Mouse (Mus musculus) skeletal muscle tissue, postnatal 0 days (tissue): ENCODE results near the gene H2-Q6. TPM values are rescaled to one million over a fixed set of nuclear protein-coding genes. Genes with fewer than 3 reads are reported as not detected.

ENCODE experiments used
- polyA plus RNA-seq: library from polyadenylated mRNA; unstranded; fragments of >200 nt; fragmentation: Nextera tagmentation; extraction: Ambion mirVana; gene quantifications from 2 replicates; pipeline ENCODE4 v1.2.1, GENCODE M21; 2015

Gene H2-Q6
- polyA plus RNA-seq: 0.49 and 0.79 TPM in 2 replicates

GRCm38 (mm10) chr17:35424624-35425416, at the start of gene H2-Q6:
H2-Q6 (plus strand) TSS chr17:35424850.

DNA sequence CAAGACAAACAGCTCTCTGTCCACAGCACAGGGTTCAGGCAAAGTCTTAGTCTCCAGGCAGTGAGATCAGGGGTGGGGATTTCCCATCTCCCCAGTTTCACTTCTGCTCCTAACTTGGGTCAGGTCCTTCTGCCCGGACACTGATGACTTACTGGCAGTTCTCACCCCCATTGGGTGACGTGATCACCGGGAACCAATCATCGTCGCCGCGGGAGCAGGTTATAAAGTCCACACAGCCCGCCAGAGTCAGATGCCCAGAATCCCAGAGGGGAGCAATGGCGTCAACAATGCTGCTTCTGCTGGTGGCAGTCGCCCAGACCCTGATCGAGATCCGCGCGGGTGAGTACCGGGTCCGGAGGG, 45.3 kb upstream of the H2-Q6 start, which contains the start of gene H2-Q4:
Gene H2-Q4, plus strand, starts transcription at position 249 of the 360 bp plus-strand sequence.

DNA sequence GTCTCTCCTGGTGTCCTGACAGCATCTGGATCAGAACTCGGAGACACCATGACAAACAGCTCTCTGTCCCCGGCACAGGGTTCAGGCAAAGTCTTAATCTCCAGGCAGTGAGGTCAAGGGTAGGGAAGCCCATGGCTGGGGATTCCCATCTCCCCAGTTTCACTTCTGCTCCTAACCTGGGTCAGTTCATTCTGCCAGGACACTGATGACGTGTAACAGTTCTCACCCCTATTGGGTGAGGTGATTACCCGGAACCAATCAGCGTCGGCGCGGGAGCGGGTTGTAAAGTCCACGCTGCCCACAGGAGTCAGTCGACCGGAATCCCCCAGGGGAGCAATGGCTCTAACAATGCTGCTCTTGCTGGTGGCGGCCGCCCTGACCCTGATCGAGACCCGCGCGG, 14.2 kb downstream of the H2-Q6 start, which contains the start of gene H2-Q7:
Gene H2-Q7, plus strand, starts transcription at position 271 of the 400 bp plus-strand sequence.

DNA sequence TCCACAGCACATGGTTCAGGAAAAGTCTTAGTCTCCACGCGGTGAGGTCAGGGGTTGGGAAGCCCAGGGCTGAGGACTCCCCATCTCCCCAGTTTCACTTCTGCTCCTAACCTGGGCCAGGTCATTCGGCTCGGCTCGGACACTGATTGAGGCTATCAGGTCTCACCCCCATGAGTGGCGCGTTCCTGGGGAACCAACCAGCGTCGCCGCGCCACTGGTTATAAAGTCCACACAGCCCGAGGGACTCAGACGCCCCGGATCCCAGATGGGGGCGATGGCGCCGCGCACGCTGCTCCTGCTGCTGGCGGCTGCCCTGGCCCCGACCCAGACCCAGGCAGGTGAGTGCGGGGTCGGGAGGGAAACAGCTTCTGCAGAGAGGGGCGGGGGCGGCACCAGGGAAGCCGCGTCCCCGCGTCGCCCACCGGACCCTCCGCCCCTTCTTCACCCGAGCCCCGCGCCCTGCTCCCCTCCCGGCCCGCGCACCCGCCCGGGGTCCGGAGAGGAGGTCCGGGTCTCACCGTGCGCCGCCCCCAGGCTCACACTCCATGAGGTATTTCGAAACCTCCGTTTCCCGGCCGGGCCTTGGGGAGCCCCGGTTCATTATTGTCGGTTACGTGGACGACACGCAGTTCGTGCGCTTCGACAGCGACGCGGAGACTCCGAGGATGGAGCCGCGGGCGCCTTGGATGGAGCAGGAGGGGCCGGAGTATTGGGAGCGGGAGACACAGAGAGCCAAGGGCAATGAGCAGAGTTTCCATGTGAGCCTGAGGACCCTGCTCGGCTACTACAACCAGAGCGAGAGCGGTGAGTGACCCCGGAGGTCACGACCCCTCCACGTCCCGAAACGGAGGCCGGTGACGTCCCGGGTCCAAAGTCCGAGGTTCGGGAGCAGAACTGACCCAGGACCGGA, 45.4 kb downstream of the H2-Q6 start, which contains the start of gene H2-Q10:
Gene H2-Q10, plus strand, starts transcription at position 248 of the 910 bp plus-strand sequence.

Other genes starting within 250 kb of the H2-Q6 start
- gene Aif1, start 248.8 kb upstream of the H2-Q6 start, polyA plus RNA-seq: 11.0 and 18.3 TPM in 2 replicates
- gene Lst1, start 236.4 kb upstream of the H2-Q6 start, polyA plus RNA-seq: 14.2 and 24.5 TPM in 2 replicates
- gene Ltb, start 230.4 kb upstream of the H2-Q6 start, polyA plus RNA-seq: 1.3 and 2.2 TPM in 2 replicates
- gene Tnf, start 222.8 kb upstream of the H2-Q6 start, polyA plus RNA-seq: 0.49 and 0.74 TPM in 2 replicates
- 0.12 and 0.24 TPM in 2 replicates for gene Lta, start 219.5 kb upstream of the H2-Q6 start, polyA plus RNA-seq
- 0.40 and 0.83 TPM in 2 replicates for gene Gm16181, start 204.0 kb upstream of the H2-Q6 start, polyA plus RNA-seq
- 3.3 and 3.9 TPM in 2 replicates for gene Atp6v1g2, start 191.2 kb upstream of the H2-Q6 start, polyA plus RNA-seq
- gene Nfkbil1, start 189.1 kb upstream of the H2-Q6 start, polyA plus RNA-seq: 8.5 and 8.8 TPM in 2 replicates
- gene Ddx39b, start 183.1 kb upstream of the H2-Q6 start, polyA plus RNA-seq: 131 and 157 TPM in 2 replicates
- gene H2-D1, start 162.1 kb upstream of the H2-Q6 start, polyA plus RNA-seq: 113 and 180 TPM in 2 replicates
- not detected in 2 replicates for gene H2-Q1, start 104.4 kb upstream of the H2-Q6 start, polyA plus RNA-seq
- gene H2-Q2, start 82.6 kb upstream of the H2-Q6 start, polyA plus RNA-seq: not detected in 2 replicates
- 2.4 and 3.8 TPM in 2 replicates for gene H2-Q4, start 45.2 kb upstream of the H2-Q6 start, polyA plus RNA-seq
- 1.3 and 1.7 TPM in 2 replicates for gene H2-Q7, start 14.3 kb downstream of the H2-Q6 start, polyA plus RNA-seq
- 0.62 and 1.2 TPM in 2 replicates for gene H2-Q10, start 45.2 kb downstream of the H2-Q6 start, polyA plus RNA-seq
- gene Pou5f1, start 81.2 kb downstream of the H2-Q6 start, polyA plus RNA-seq: not detected in 2 replicates
- 20.3 and 26.5 TPM in 2 replicates for gene Tcf19, start 92.0 kb downstream of the H2-Q6 start, polyA plus RNA-seq
- gene Cchcr1, start 92.2 kb downstream of the H2-Q6 start, polyA plus RNA-seq: 3.9 and 5.0 TPM in 2 replicates
- gene Psors1c2, start 108.4 kb downstream of the H2-Q6 start, polyA plus RNA-seq: not detected in 2 replicates
- gene Cdsn, start 127.3 kb downstream of the H2-Q6 start, polyA plus RNA-seq: 0.42 and 7.0 TPM in 2 replicates
- not detected in 2 replicates for gene 2300002M23Rik, start 142.6 kb downstream of the H2-Q6 start, polyA plus RNA-seq
- not detected in 2 replicates for gene Sfta2, start 176.7 kb downstream of the H2-Q6 start, polyA plus RNA-seq
- not detected in 2 replicates for gene Gm9573, start 201.8 kb downstream of the H2-Q6 start, polyA plus RNA-seq
- not detected in 2 replicates for gene Mucl3, start 218.8 kb downstream of the H2-Q6 start, polyA plus RNA-seq
- 7.1 and 7.7 TPM in 2 replicates for gene Vars2, start 242.7 kb downstream of the H2-Q6 start, polyA plus RNA-seq
- gene Gtf2h4, start 248.9 kb downstream of the H2-Q6 start, polyA plus RNA-seq: 26.0 and 26.3 TPM in 2 replicates